1 mouse cellular context compared by ENCODE assay signal in the genomic region with DNA sequence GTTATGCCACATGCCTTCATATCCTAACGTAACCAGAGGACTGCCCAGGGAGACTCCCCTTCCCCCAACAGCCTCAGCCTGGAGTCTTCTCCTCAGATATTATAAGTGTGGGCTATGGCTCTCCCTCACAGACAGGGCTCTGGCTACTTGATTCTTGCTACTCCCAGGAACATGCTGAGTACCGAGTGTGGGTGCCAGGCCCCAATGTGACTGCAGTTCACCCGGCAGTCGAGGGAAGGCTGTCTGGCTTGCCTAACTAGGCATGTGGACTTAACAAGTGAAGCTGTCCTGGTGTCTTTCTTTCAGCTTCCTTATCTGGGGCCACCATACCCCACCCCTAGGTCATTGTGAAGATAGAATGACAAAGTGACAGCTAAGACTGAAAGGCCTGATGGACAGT.
A peak's percentile ranks its signal among the peaks of the same experiment; 100 is the strongest.
TF ChIP-seq lines count a peak whose summit lies in the region.

No protein-coding gene starts in this region.

TF ChIP-seq in MEL, 35 proteins besides CTCF, POLR2A, EP300 and RAD21:
- TF ChIP-seq MYB (IDR thresholded peaks at IDR 0.05; ENCODE audit: low read depth, low read length) (no peak), TAL1 (IDR thresholded peaks at IDR 0.05; ENCODE audit: low read length) (0 out of 2 replicates have a peak, but pooled peaks have one; percentile 15)
